Mouse (Mus musculus) hindbrain, embryonic 13.5 days (tissue): ENCODE measurements around the gene Gna12. TPM values are rescaled to one million over a fixed set of nuclear protein-coding genes. Genes with fewer than 3 reads are reported as not detected.
A peak's percentile ranks its signal among the peaks of the same experiment; 100 is the strongest.

Experiments used
- ATAC-seq: fragments of 200-750 bp; cut with Nextera tagmentation; 2 replicates; pipeline ENCODE4 v1.8.0; 2017; ENCODE audit warnings: moderate TSS enrichment; ENCODE audit not compliant: low FRiP score
- H3K27ac ChIP-seq: fragments of 300-500 bp; sonication (generic); 2 replicates; pipeline ENCODE4 v1.5.1; 2015; ENCODE audit warnings: inconsistent platforms, mild to moderate bottlenecking, moderate library complexity
- H3K27me3 ChIP-seq: fragments of 300-500 bp; sonication (generic); 2 replicates; pipeline ENCODE4 v1.6.1; 2015; ENCODE audit warnings: mild to moderate bottlenecking, inconsistent platforms
- H3K36me3 ChIP-seq: fragments of 300-500 bp; sonication (generic); 2 replicates; pipeline ENCODE4 v1.6.1; 2015; ENCODE audit warnings: mild to moderate bottlenecking, inconsistent platforms
- H3K4me1 ChIP-seq: fragments of 300-500 bp; sonication (generic); replicated peaks from 2 replicates; pipeline ENCODE4 v1.6.1; 2015; ENCODE audit warnings: inconsistent platforms
- H3K4me2 ChIP-seq: fragments of 300-500 bp; sonication (generic); 2 replicates; pipeline ENCODE4 v1.6.1; 2015; ENCODE audit warnings: inconsistent platforms, mild to moderate bottlenecking, moderate library complexity
- H3K4me3 ChIP-seq: fragments of 300-500 bp; sonication (generic); 2 replicates; pipeline ENCODE4 v1.5.1; 2015; ENCODE audit warnings: mild to moderate bottlenecking, inconsistent platforms
- H3K9ac ChIP-seq: fragments of 300-500 bp; sonication (generic); 2 replicates; pipeline ENCODE4 v1.6.1; 2015; ENCODE audit warnings: mild to moderate bottlenecking, inconsistent platforms
- H3K9me3 ChIP-seq: fragments of 300-500 bp; sonication (generic); 2 replicates; pipeline ENCODE4 v1.6.1; 2016; ENCODE audit warnings: inconsistent platforms
- whole genome bisulfite sequencing: fragments of 180-500 bp; shearing (Covaris S2); methylation state at CpG from one replicate; pipeline ENCODE4 v1.1.7; 2015; 5-methylcytosine and 5-hydroxymethylcytosine counted together
- polyA plus RNA-seq: library from polyadenylated mRNA; unstranded; fragments of >200 nt; fragmentation: Nextera tagmentation; extraction: Ambion mirVana; gene quantifications from 2 replicates; pipeline ENCODE4 v1.2.1, GENCODE M21; 2015

Gna12 gene
- polyA plus RNA-seq, 1 experiment from 2014 or later: 12.1 TPM

DNA sequence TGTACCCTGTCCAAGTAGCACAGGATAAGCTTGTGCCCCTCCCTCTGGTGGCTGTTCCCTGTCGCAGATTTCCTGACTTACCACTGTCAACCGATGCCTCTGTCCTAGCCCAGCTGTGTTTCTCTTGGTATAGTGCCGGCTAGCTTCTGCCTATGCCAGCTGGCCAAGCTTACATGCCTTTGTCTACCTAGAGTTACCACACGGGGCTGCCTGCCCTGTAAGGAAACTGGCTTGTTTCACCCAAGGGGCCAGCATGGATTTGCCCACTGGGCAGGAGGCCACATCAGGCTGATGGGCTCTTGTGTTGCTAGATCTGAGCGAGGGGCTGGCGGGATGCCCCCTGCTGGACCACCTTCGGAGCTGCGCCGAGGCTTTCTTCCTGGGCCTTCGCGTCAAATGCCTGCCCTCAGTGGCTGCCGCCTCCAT is 86.5 kb downstream of the Gna12 start:
- Histone ChIP-seq H3K4me3 (no peak overlapping the region), H3K4me1 (peaks cover 12% of the 10 kb centered on the region), H3K36me3 (no peaks in the 10 kb centered on the region), H3K27me3 (no peaks in the 10 kb centered on the region), H3K9ac (no peak overlapping the region), H3K27ac (no peak overlapping the region), H3K9me3 (no peaks in the 10 kb centered on the region), H3K4me2 (no peak overlapping the region)
- 33% methylated on average over 12 of the region's 12 CpGs for WGBS
- ATAC-seq: 0 out of 2 replicates have a peak, but pooled peaks have one; percentile 10

DNA sequence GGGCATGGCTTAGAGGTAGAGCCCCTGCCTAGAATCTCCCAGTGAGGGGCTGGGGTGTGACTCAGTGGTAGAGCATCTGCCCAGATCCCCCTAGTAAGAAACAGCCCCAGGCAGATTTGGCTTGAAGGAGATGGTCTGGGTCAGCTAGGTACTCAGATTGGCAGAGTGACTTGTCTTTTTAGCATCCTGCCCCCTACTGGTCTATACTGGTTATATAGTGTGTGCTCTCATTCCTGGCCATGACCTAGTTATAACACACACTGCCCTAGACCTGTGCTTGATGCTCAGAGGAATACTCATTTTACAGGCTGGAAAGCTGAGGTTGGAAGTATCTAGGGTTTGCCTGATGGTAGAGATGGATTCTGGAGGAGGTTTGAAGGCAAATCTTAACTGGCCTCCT is 88.4 kb downstream of the Gna12 start:
- Histone ChIP-seq H3K4me2 (no peak overlapping the region), H3K9ac (no peak overlapping the region)
- ATAC-seq: no peak

DNA sequence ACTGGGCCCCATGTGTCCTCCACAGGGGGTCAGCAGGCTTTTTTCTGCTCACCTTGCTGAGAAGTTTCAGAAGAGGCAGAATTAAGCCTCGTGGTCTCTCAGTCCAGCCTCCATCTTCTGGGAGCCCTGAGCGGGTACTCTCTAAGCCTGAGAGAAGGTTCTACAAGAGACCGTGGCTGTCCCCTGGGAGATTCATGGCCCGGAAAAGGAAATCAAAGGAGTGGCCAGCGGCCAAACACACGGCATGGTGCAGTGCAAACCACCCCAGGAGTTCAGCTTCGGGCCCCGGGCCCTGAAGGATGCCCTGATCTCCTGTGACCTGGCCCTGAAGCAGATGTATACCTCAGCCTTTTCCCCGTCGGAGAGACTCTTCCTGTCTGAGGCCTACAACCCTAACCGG is 89.2 kb downstream of the Gna12 start:
- peaks cover 17% of the 10 kb centered on the region for H3K27me3 ChIP-seq
- WGBS: 75% methylated on average over 11 of the region's 11 CpGs

More for the DNA sequence above, 88.4 kb downstream of the Gna12 start:
- Histone ChIP-seq H3K27me3 (peaks cover 8% of the 10 kb centered on the region), H3K27ac (no peak overlapping the region), H3K36me3 (no peaks in the 10 kb centered on the region), H3K4me3 (no peak overlapping the region), H3K4me1 (peaks cover 8% of the 10 kb centered on the region; the same call in 1 of the 2 replicates), H3K9me3 (no peaks in the 10 kb centered on the region)

DNA sequence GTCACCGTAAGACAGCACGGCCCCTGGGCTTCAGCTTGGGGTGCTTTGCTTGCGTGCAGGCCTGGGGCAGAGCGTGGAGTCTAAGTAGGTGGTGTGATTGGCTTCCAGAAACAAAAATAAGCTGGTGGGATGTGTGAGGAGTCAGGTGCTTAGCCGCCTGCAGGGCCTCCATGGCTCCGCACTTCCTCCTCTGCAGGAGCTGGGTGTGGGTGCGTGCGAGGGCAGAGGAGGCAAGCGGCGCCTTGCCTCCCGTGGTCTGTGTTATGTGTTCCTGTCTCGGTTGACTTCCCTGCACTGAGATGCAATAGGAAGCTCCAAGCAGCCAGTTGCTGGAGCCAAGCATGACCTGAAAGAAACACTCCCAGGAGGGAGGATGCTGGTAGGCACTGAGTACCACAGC is 90.4 kb downstream of the Gna12 start:
- Histone ChIP-seq H3K4me1 (peaks cover 16% of the 10 kb centered on the region), H3K27ac (no peak overlapping the region), H3K4me3 (no peak overlapping the region), H3K36me3 (no peaks in the 10 kb centered on the region), H3K4me2 (no peak overlapping the region), H3K27me3 (peaks cover 29% of the 10 kb centered on the region), H3K9me3 (no peaks in the 10 kb centered on the region), H3K9ac (no peak overlapping the region)
- 87% methylated on average over 12 of the region's 12 CpGs for WGBS
- no peak for ATAC-seq

More for the DNA sequence above, 89.2 kb downstream of the Gna12 start:
- Histone ChIP-seq H3K9me3 (no peaks in the 10 kb centered on the region), H3K27ac (no peak overlapping the region), H3K4me3 (no peak overlapping the region), H3K36me3 (no peaks in the 10 kb centered on the region), H3K4me2 (no peak overlapping the region), H3K9ac (no peak overlapping the region), H3K4me1 (peaks cover 8% of the 10 kb centered on the region; the same call in 1 of the 2 replicates)
- no peak for ATAC-seq

DNA sequence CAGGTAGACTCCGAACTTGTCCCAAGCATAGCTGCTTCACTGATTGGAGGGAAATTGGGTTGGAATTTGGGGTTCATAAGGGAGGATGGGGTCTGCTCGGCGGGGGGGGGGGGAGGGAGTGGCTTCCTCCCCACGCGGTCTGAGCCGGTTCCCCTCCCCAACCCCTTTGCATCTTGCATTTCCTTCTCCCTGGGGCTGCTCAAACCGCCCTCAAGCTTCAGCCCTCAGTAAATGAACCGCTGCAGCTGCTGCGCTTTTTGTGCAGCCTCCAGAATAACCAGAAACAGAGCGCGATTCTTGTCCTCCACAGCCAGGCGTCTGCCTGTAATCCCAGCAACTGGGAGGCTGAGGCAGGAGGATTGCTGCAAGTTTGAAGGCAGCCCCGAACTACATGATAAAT is 94.1 kb downstream of the Gna12 start:
- peaks cover 37% of the 10 kb centered on the region for H3K27me3 ChIP-seq
- H3K36me3 ChIP-seq: no peaks in the 10 kb centered on the region
- no peak overlapping the region for H3K4me2 ChIP-seq
- H3K4me3 ChIP-seq: no peak overlapping the region; the same call in 1 of the 2 replicates
- peaks cover 11% of the 10 kb centered on the region for H3K4me1 ChIP-seq
- no peak overlapping the region for H3K27ac ChIP-seq
- WGBS: 18% methylated on average over 13 of the region's 13 CpGs
- no peak for ATAC-seq
- H3K9ac ChIP-seq: 0 out of 2 replicates have a peak overlapping the region, but pooled peaks have one; percentile 40
- no peaks in the 10 kb centered on the region for H3K9me3 ChIP-seq

DNA sequence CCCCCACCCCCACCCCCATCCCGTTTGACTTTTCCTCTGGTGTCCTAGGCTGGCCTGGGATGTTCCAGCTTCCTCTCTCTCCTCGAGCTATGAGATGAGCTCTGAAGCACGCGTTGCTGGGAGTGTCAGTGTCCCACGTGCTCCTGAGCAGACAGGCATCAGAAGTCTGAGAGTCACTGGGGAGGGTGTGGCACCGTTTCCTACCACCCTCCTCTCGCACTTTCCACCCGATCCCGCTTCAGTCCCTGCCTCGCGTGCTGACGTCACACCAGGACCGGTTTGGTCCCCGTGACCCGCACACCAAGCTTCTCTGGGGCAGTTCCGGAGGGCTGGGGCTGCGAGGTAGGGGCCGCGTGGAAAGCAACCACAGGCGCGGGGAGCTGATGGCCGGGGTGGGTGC is 94.9 kb downstream of the Gna12 start:
- Histone ChIP-seq H3K36me3 (no peaks in the 10 kb centered on the region), H3K4me3 (peak overlapping the region; percentile 32), H3K4me1 (peaks cover 8% of the 10 kb centered on the region), H3K9me3 (no peaks in the 10 kb centered on the region), H3K27me3 (peaks cover 37% of the 10 kb centered on the region), H3K4me2 (peak overlapping the region; percentile 53), H3K27ac (no peak overlapping the region), H3K9ac (peak overlapping the region; percentile 40)
- 1% methylated on average over 22 of the region's 22 CpGs for WGBS
- ATAC-seq: 0 out of 2 replicates have a peak, but pooled peaks have one; percentile 28

DNA sequence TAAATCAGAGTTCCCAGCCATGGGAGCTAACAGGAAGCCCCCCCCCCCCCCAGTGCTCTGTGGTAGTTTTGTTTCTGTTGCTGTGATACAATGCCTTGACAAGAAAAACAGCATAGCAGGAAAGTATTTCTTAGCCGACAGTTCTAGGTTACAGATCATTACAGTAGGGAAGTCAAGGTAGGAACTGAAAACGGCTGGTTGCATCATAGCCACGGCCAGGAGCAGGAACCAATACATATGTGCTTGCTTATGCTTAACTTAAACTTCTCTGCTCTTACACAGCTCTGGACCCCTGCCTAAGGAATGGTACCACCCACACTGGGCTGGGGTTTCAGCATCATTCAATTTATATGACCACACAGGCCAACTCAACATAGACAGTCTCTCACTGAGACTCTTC is 96.9 kb downstream of the Gna12 start:
- WGBS: 78% methylated on average over 3 of the region's 3 CpGs
- Histone ChIP-seq H3K4me2 (no peak overlapping the region), H3K36me3 (no peaks in the 10 kb centered on the region), H3K27me3 (peaks cover 37% of the 10 kb centered on the region), H3K9ac (no peak overlapping the region), H3K27ac (no peak overlapping the region), H3K4me3 (no peak overlapping the region), H3K4me1 (peaks cover 8% of the 10 kb centered on the region), H3K9me3 (no peaks in the 10 kb centered on the region)
- no peak for ATAC-seq

DNA sequence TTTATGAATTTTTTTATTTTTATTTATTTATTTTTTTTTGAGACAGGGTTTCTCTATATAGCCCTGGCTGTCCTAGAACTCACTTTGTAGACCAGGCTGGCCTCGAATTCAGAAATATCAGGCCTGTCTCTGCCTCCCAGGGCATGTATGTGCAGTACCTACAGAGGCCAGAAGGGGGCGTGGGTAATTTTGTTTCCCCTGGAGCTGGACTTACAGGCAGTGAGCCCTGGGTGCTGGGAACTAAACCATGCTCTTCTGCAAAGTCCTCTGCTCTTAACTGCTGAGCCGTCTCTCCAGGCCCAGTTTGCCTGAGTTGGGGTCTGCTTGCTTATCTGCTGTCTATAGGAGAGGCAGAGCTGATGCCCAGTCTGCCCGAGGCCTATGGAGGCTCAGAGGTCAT is 98.0 kb downstream of the Gna12 start:
- Histone ChIP-seq H3K27me3 (peaks cover 32% of the 10 kb centered on the region), H3K27ac (no peak overlapping the region), H3K4me1 (peaks cover 8% of the 10 kb centered on the region), H3K4me2 (no peak overlapping the region), H3K9me3 (no peaks in the 10 kb centered on the region), H3K9ac (no peak overlapping the region), H3K4me3 (no peak overlapping the region), H3K36me3 (no peaks in the 10 kb centered on the region)
- 64% methylated on average over 4 of the region's 4 CpGs for WGBS
- no peak for ATAC-seq

DNA sequence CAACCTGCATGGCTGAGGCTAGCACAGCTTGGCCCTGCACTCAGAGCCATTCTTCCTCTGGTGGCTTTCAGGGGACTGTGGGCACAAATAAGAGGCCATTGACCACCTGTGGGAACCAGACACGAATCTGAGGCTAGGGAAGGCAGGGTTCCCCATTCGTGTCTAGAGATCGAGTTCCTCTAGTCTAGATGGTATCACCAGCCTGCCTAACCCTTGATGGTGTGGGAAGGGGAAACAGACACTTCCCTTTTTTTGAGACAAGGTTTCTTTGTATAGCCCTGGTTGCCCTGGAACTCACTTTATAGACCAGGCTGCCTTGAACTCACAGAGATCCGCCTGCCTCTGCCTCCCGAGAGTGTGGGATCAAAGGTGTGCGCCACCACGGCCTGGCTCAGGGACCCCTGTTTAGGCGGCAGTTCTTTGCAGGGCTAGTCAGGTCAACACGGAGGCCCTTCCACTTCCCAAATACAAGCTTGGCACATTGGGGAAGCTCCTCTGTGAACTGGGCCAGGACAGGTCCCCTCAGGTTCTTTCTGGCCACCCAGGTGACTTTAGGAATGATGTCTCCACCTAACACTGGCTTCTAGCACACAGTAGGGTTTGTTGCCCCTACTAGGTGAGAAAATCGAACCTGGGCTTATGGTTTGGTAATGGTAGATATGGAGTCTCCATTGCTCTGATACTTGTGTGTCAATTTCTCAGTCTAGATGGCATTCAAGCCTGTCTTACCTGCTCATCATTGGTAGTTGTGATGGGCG is 99.0 kb downstream of the Gna12 start:
- 85% methylated on average over 11 of the region's 11 CpGs for WGBS
- H3K4me3 ChIP-seq: no peak overlapping the region
- H3K27ac ChIP-seq: no peak overlapping the region
- no peaks in the 10 kb centered on the region for H3K9me3 ChIP-seq
- peaks cover 22% of the 10 kb centered on the region for H3K27me3 ChIP-seq
- H3K36me3 ChIP-seq: no peaks in the 10 kb centered on the region
- H3K9ac ChIP-seq: no peak overlapping the region
- ATAC-seq: no peak
- peaks cover 10% of the 10 kb centered on the region for H3K4me1 ChIP-seq
- H3K4me2 ChIP-seq: no peak overlapping the region

DNA sequence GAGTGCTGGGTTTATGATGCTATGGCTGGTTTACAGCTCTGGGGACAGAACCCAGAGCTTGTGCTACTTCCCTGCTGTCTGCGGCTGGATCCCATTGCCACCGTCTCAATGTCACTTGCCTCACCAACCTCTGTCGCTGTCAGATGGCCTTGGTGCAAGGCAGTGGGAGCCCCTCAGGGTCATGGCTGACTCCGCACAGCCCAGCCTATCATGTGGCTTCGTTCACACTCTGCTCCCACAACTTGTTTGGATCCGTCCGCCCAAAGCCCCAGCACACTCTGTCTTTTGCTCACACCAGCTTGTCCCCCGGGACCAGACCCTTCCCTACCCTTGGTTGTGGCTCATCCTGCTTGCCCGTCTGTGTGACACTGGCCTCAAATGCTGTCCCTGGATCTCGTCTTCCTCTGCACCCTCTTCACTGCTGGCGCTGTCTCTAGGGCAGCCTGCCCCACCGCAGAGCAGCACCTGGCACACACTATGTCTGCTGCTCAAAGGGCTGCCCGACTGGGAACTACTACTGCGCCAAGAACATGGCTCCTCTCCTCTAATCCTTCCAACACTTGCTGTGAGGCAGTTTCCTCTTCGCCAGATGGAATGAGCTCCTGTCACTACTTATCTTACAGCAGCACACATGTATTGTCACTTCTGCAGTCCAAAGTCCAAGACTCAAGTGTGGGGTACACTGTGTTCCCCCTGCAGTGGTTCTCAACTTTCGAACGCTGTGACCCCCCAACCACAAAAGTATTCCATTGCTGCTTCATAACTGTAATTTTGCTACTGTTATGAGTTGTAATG is 103.1 kb downstream of the Gna12 start:
- peaks cover 32% of the 10 kb centered on the region for H3K4me1 ChIP-seq
- 0 out of 2 replicates have a peak overlapping the region, but pooled peaks have one; percentile 81 for H3K27ac ChIP-seq
- H3K27me3 ChIP-seq: no peaks in the 10 kb centered on the region
- H3K36me3 ChIP-seq: no peaks in the 10 kb centered on the region
- no peak for ATAC-seq
- 86% methylated on average over 17 of the region's 17 CpGs for WGBS
- H3K4me3 ChIP-seq: no peak overlapping the region
- no peak overlapping the region for H3K4me2 ChIP-seq
- H3K9ac ChIP-seq: no peak overlapping the region
- H3K9me3 ChIP-seq: no peaks in the 10 kb centered on the region

DNA sequence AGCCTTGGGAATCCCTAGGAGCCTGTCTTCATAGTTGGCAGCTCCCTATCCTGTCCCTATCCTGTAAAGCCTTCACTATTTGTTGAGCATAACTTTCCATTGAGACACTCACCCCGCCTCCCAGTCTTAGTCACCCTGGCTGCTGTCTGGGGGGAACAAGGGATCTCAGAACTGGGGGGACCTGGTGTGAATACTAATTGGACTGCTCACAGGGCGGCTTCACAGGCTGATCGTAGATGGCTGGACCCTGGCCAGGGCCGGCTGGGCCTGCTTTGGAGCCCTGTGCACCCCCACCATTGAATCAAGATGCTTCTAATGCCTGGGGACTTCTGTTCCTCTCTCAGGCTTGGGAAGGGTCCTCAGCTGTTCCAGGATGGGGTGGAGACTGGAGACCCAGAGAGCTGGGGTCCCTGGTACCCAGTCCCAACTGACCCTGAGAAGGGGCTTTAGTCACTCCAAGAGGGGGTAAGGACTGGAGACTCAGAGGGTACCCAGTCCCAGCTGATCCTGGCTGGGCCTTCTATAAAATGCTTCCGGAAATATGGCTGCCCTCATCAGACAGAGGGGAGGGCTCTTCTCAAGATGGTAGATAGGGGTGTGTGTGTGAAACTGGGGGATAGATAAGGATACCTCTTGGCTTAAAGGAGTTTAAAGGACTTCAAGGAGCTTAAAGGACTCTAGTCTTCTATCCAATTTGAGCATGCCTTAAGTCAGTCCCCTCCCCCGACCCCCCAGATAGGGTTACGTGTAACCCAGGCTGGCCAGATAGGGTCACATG is 104.0 kb downstream of the Gna12 start:
- Histone ChIP-seq H3K4me3 (no peak overlapping the region), H3K27me3 (no peaks in the 10 kb centered on the region), H3K9ac (peak overlapping the region; percentile 0; the same call in 1 of the 2 replicates), H3K4me1 (peaks cover 32% of the 10 kb centered on the region), H3K9me3 (no peaks in the 10 kb centered on the region), H3K4me2 (no peak overlapping the region), H3K27ac (peak overlapping the region; percentile 81), H3K36me3 (no peaks in the 10 kb centered on the region)
- ATAC-seq: peak; percentile 76
- 67% methylated on average over 7 of the region's 7 CpGs for WGBS

DNA sequence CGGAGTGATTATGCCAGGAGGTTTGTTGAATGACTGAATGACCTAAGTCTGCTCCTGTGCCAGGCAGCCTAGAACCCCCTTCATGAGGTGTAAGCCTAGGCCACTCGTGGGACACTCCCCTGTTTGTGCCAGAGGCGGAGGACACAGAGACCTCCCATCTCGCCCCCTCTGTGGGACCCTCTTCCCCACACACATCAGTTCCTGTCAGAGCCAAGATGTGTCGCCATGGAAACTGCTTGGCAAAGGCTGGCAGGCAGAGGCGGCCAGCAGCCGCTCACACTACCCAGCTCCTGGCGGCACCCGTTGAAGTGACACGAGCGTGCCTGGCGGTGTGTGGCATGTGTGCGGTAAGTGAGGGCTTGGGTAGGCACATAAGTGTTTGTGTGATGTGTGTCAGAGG is 106.4 kb downstream of the Gna12 start, which contains the start of gene Amz1:
Amz1 (plus strand) TSS at position 306 of the 400 bp plus-strand sequence.
- peak; percentile 51 for ATAC-seq
- peak within 1 kb of the TSS; percentile 23 for H3K4me2 ChIP-seq
- H3K27me3 ChIP-seq: no peaks in the 10 kb centered on the region
- peaks cover 32% of the 10 kb centered on the region for H3K4me1 ChIP-seq
- 46% methylated on average over 13 of the region's 13 CpGs for WGBS
- no peaks in the 10 kb centered on the region for H3K9me3 ChIP-seq
- H3K36me3 ChIP-seq: peaks cover 14% of the 10 kb centered on the region
- 0 out of 2 replicates have a peak within 1 kb of the TSS, but pooled peaks have one; percentile 24 for H3K9ac ChIP-seq
- H3K27ac ChIP-seq: peak within 1 kb of the TSS; percentile 81
- H3K4me3 ChIP-seq: 0 out of 2 replicates have a peak within 1 kb of the TSS, but pooled peaks have one; percentile 3
